Mouse (Mus musculus): ENCODE data around the gene Igtp.
"Not testable (repeated sequence)": the region's sequence is repeated elsewhere in the genome, so short reads cannot be mapped to it uniquely, and the experiment has no call there.

Gene Igtp

DNA sequence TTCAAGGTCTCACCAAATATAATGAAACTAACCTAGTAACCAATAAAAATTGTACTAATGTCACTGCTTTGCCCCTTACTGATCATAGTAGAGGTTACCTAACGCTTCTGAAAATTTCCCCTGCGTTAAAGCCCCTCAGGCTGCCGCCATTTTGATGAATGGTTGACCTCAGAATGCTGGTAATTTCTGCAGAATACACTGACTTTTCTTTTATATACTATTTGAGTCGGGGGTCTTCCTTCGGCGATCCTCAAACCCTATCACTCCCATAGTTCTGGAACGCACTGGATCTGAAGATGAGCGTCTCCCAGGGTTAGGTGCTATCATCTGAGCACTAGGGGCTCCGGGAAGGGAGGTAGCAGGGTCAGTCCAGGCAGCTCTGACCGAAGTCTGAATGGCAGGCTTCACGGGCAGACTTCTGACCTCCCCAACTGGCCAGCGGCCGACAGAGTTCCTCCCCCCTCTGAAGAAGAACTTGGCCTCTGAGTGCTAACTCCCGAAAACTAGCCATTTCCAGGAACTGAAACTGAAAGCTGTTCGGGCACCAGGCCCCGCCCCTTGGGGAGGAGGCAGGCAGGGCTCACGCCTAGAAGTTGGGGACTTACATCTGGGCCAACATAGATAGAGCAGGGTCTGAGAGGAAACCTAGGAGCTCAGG is 15.2 kb downstream of the Igtp start:
- DNase-seq = peak; percentile 93

DNA sequence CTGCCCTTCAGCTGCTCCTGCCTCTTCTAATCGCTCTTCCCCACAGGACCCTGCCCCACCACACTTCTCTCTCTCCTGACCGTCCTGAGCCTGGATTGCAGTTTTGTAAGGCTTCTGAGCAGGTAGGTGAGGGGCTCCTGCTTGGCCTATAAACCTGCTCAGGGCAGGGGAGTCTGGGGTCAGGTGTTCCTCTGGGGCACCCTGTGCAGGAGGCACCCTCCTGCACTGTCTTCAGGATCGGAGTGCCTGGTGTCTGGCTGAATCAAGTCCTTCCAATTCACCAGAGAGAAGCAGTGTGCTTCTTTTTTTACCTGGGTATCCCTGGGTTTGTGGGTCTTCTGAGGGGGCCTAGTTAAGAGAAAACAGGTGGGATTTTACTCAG is 15.7 kb downstream of the Igtp start:
- DNase-seq = not testable (repeated sequence)

DNA sequence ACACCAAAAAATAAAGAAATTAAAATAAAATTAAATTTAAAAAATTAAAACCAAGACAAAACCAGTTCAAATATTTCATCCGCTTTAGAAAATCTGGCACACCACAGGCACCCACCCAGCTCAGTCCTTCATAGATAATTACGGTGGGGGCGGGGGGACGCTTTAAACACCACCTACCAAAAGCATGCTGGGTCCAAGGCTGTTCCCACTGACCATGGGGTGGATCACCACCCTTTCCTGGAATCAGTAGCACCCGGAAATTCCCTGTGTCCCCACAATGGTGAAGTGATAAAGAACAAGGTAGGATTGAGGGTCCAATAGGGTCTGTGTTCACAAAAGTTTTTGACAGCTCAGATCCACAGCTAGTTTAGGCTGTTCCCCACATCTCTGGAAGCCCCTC is 16.5 kb downstream of the Igtp start:
- DNase-seq = no peak

DNA sequence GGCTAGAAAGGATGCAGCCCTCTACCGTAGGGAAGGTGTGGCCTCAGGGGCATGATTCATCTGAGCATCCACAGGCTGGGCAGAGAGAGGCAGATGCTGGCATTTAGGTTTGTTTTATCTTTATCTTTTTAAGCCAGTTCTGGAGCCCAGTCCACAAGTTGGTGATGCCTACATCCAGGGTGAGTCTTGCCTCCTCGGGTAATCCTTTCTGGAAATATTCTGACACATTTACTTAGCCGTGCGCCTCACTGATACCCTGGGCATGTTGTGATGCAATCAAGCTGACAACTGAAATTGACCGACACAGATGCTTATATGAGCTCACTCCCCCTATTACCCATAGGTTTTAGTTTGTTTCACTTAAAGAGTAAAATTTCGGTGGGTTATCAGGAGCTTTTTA is 17.5 kb downstream of the Igtp start:
- DNase-seq = no peak

DNA sequence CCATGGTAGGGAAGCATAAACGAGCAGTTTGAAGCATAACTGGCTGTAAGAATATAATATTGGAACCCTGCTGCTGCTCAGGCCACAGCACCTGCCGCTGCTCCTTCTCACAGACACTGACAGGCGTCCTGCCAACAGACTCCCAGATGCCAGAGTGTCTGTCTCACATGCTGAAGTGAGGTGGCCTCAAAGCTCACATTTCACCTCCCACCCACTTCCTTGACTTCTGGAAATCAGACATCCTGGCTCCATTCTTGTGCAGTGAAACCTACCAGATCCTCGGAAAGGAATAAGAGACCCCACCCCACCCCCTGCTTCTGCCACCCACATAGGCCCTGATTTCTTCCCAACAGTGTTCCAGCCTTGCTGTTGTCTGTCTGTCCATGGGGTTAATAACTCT is 24.4 kb downstream of the Igtp start:
- DNase-seq = no peak

DNA sequence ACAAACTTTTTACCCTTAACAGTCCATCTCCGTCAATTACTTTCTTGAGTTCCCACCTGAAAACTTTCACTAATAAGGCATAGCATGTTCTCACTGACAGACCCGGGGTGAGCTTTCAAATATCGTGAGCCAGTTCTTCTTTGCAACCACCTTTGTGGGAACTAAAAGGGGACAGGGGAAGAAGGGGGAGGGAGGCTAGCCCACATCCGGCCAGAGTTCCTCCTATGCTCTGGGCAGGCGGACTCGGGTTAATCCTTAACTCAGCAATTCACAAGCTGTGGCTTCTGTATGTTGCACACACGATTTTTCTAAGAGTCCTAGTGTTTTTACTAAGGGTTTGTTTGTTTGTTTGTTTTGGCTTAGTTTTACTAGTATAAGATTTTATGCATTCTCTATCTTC is 25.0 kb downstream of the Igtp start:
- DNase-seq = peak; percentile 12

DNA sequence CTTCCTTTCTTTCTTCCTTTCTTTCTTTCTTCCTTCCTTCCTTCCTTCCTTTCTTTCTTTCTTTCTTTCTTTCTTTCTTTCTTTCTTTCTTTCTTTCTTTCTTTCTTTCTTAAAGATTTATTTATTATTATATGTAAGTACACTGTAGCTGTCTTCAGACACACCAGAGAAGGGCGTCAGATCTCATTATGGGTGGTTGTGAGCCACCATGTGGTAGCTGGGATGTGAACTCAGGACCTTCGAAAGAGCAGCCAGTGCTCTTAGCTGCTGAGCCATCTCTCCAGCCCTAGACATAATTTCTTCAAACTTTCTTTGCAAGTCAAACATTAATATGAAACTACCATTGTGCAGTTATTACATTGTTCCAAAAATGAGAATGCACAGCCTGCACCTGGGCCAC is 25.5 kb downstream of the Igtp start:
- not testable (repeated sequence) for DNase-seq

DNA sequence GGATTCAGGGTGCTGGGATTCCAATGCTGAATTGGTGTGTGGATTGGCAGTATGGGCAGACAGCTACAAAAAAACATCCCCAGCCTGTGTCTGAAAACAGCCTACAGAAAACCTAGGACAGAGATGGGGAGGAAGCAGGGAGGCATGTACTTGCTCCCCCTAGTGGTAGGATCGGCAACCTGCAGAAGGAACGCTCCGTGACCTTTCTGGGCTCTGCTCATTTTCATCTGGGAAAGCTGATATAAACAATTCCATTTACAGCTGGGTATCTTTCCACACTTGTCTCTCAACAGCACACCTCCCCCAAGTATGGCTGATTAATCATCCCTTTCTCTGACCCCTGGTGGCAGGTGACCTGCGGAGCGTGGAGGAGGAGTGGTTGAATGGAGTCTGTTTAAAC is 26.3 kb downstream of the Igtp start:
- DNase-seq = peak; percentile 87

DNA sequence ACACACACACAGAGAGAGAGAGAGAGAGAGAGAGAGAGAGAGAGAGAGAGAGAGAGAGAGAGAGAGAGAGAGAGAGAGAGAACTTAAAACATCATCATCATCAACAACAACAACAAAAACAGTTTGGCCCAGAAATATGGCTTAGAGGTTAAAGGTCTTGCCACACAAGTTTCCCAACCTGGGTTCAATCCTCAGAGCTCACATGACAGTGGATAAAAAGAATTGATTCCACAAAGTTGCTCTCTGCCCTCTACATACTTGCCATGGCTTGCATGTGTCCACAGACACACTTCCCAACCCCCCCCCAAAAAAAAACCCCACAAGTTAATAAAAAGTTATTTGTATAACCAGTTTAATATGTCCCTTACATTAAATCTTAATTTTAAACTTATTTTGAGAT is 27.1 kb downstream of the Igtp start:
- no peak for DNase-seq

DNA sequence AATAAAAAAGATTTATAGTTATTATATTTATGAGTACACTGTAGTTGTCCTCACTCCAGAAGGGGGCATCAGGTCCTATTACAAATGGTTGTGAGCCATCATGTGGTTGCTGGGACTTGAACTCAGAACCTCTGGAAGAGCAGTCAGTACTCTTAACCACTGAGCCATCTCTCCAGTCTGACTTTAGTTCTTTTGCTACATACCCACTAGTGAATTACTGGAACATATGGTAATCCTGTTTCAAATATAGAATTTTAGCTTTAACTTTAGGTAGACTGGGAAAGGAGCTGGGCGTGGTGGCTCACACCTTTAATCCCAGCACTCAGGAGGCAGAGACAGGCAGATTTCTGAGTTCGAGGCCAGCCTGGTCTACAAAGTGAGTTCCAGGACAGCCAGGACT is 28.7 kb downstream of the Igtp start:
- DNase-seq = not testable (repeated sequence)

DNA sequence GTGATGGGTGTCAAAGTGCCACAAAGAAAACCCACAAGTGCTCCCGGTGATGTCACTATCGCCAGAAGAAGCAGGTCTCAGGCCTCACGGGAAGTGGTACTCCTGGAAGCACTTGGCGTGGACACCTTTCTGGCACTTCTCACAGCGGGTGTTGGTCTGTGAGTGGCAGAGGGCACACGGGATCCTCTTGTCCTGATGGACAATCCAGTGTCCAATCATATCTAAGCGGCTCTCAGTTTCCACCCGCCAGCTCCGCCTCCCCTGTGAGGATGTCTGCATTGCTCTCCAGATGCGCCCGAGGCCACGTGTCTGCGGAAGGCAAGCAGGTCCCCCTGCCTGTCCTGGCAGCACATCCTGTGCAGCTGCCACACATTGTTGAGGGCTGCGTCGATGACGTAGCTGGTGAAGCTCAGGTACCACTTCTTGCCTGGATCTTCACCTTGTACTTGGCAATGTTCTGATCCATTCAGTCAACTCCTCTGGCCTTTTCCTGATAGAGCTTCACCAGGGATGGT is 31.1 kb downstream of the Igtp start:
- DNase-seq = no peak

DNA sequence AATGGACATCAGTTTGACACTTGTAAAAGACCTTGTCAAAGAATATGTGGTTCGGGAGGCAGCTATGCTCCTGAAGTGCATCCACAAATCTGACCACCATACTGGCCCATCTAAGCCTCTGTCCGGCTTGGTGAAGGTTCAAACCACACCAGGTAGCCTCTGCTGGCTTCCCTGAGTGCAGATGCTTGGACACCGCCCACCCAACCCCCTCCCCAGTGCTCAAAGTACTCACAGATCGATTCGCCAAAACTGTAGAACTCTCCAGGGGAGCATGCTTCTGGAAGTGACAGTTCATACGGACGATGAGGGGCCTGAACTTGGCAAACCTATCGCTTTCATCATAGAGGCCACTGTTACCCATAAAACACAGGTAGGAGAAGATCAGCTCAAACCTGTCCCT is 31.8 kb downstream of the Igtp start:
- no peak for DNase-seq

DNA sequence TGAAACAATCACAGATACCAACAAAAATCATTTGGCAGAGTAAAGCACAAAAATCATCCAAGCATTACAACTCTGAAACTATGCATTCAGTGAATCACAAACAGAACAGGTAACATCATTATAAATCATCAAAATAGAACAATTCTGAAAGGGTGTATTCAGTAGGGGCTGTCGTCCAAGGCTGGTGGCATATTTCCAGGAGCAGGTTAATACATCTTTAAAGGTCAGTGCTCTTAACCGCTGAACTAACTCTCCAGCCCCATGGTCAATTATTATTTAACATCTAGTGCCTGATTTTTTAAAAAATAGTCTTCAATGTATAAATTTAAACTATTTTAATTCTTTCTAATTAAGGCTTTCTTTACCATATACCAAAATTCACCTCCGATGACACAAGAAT is 35.2 kb downstream of the Igtp start:
- DNase-seq = not testable (repeated sequence)

DNA sequence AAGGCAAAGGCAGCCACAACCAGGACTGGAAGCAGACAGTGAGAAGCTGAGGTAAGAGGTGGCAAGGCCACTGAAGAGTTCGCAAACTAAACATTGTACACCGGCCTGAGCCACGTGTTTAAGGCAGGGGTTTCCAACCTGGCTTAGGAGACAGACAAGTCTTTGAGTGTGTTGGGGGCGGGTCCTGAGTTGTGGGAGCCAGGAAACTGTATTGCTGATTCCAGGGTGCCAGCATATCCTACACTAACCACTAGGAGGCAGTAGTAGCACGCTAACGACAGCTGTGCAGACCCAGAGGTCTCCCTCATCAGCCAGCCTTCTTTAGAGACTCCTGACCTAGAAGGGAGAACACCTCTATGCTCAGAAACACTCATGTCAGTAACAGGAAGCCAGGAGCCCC is 35.8 kb downstream of the Igtp start:
- peak; percentile 56 for DNase-seq

DNA sequence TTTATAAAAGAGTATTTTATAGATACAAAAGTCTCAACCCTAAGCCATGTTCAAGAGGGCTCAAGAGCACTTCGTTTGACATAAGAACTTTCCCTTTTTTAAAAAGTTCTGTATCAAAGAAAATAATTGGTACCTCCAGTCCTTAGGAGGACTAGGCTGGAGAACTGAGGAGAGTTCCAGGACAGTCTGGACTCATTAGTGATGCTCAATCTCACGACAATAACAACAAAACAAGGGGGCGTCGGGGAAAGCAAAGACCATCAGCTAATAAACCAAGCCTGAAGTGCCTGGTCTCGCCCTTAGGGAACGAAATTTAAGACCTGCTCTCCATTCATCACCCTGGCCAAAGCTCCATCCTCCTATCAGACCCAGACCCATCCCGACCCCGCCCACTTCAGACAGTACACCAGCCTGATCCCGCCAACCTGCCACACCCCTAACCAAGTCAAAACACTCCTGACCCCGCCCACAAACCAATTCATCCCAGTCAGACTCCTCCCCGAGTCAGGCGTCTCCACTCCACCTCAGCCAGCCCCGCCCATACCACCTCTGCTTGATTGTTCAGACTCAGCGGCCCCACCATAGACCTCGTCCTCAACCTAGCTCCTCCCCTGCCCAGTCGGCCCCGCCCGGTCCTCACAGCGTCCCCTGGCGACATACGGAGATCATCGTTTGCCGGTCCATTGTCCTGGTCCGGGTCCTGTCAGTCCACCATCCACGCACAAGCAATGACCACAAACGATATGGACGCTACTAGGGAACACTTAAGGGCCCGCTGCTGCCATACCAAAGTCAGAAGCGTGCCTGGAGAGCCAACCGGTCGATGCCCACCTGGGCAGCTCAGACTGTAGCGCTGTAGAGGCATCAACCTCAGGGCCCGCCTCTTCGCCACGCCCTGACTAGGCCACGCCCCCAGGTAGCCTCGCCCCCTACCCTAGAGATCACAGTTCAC is 39.8 kb downstream of the Igtp start:
- DNase-seq = peak; percentile 83

DNA sequence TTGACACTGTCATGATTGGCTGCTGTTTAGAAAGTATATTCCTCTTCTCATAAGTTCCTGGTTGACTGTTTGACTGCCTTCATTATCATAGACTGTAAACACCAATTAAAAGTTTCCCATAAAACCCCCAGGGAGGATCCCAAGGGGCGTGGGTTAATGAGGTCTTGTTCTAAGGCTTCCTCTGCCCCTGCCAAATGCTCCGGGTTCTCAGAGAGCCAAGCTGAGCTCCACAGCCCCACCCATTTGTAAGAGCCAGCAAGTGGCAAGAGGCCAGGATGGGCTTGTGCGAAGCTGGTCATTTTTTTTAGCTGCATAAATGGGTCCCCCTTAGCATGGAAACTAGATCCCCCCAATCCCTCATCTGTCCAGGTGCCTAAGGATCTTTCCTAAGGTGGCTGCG is 47.9 kb downstream of the Igtp start:
- peak; percentile 49 for DNase-seq

DNA sequence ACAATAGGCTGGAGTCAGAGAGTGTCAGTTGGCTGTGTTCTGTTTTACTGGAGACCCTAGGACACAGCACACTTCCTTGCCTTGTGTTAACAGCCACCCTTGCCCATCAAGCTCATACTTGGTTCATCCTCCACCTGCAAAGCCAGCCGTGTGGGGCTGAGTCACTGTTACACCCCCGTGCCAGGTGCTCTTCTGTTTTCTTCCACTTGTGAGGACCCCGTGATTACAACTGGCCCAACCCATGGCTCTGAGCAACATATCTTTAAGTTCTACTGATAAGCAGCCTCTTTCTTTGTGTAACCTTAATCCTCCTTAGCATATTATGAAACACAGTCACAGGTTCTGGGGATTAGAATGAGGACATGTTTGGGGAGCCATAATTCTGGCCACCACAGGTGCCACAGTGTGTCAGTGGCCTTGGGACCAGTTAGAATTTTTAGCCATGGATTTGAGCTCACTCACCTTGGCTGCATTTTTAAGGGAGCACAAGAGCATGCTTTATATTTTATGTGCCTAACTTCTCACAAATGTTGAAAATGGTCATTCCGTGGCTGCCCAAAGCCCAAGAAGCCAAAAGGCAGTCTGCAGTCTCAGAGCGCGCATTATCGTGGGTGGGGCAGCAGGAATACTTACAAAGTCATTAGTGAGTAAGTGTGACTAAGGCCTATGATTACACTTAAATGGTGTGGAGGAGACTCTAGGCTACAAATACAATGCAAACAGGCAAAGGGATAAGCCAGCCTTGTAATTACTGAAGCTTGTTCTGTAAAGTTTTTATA is 50.0 kb downstream of the Igtp start:
- DNase-seq = no peak

DNA sequence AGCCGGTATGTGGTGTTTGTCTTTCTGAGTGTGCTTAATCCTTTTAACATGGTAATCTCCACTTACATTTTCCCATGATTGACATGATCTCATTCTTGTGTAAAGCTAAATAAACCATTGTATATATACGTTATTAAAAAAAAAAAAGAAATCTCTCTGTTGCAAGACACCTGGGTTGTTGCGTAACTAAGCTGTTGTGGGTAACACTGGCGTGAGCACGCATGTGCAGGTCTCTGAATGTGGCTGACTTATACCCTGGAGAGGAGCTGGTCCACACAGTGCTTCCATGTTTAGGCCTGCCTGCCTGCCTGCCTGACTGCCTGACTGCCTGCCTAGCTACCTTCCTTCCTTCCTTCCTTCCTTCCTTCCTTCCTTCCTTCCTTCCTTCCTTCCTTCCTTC is 51.2 kb downstream of the Igtp start:
- DNase-seq = no peak

DNA sequence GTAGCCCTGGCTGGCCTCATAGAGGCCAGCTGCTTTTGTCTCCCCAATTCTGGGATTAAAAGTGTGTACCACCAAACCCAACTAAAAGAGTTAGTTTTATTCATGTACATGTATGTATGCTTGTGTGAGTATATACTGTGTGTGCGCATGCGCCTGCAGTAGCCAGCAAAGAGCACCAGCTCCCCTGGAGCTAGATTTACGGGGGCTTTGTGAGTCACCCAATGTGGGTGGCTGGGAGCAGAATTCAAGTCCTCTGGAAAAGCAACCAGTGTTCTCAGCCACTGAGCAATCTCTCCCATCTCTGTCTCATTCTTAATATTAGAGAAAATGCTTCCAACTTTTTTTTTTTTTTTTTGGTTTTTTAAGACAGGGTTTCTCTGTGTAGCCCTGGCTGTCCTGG is 55.1 kb downstream of the Igtp start:
- no peak for DNase-seq
